Mouse (Mus musculus): Measurements from ENCODE around the gene Gm13090. TPM values are rescaled to one million over a fixed set of nuclear protein-coding genes. Genes with fewer than 3 reads are reported as not detected.
A peak's percentile ranks its signal among the peaks of the same experiment; 100 is the strongest.

The Gm13090 gene
- total RNA-seq, 1 experiment from 2014 or later = not detected

DNA sequence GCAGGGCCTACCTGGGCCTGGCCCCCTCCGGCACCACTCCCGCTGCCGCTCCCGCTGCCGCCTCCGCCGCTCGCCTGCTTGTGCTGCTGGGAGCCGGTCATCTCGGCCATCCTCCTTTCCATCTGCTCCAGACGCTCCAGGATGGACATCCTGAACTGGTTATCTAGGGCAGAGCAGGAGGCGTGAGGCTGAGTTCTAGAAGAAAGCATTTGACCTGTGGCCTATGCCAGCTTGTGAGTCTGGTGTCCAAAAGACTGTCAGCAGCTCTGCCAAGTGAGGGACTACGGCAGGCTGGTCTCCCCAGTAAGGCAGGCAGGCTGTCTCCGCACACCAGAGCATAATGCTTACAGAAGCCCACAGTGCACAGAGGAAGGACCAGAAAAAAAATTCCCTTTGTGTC is 551 bp upstream of the Gm13090 start:
- no peak for ATAC-seq (ENCODE audit: extremely low read depth, insufficient number of reproducible peaks, low FRiP score, poor library complexity, severe bottlenecking)

DNA sequence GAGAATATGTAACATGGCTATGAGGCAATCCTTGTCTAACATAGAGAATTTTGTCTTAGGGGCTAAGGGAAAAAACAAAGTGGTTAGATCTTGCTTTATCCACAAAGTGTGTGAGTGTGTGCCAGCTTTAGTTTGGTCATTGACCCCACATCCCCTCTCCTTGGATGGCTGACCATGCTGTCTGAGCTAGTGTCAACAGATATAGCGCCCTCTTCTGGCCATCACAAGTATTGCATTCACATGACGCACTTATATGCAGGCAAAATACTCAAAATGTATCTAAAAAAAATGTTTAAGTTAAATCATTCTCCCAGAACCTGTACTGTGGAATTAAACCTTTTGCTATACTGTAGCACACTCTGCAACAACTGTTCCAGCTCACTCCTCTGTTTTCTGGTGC is 5.8 kb downstream of the Gm13090 start:
- ATAC-seq (ENCODE audit: extremely low read depth, insufficient number of reproducible peaks, low FRiP score, poor library complexity, severe bottlenecking) = no peak

DNA sequence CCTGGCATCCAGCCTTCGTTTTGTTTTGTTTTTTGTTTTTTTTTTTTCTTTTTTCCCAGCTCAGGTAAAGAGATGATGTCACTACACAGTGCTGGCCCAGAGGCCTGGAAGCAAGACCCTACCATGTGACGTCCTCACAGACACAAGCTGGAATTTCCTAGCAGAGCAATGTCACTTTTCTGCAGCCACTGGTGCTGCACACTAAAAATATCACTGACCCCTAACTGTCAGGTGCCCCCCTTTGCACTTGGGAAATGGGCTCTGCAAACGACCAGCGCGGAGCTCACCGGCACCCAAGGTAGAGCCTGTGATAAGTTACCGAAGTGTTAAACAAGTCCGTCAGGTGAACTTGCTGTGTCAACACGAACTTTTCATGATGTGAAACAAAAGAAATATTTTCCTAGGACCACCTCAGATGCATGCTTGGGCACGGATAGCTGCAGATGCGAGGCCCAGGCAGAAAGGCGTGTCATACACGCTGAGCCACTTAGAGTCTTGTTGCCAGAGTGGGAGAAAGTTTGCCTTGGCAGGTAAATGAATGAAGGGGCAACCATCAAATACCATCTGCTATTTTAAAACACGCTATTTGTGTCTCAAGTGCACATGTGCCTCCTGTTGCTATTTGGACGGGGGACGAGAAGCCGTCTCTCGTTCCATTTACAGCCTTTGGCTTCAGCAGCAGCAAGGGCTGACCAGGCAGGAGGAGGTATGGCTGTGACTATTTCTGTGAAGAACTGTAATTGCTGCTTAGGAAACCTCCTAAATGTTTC is 7.1 kb downstream of the Gm13090 start:
- no peak for ATAC-seq (ENCODE audit: extremely low read depth, insufficient number of reproducible peaks, low FRiP score, poor library complexity, severe bottlenecking)

DNA sequence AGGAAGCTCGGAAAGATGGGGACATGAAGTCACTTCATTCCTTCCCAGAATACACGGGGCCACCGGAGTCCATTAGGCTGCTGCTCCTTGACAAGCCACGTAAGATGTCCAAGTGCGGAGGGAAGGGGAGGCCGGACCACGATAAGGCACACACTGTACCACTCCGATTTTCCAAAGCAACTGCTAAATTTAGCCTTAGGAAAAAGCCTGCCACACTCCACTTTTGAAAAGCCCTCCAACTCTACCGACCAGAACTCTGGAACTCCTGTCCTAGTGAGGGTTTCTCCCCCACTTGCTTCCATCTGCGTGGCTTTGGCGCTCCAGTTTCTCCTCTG is 7.7 kb downstream of the Gm13090 start:
- no peak for ATAC-seq (ENCODE audit: extremely low read depth, insufficient number of reproducible peaks, low FRiP score, poor library complexity, severe bottlenecking)

DNA sequence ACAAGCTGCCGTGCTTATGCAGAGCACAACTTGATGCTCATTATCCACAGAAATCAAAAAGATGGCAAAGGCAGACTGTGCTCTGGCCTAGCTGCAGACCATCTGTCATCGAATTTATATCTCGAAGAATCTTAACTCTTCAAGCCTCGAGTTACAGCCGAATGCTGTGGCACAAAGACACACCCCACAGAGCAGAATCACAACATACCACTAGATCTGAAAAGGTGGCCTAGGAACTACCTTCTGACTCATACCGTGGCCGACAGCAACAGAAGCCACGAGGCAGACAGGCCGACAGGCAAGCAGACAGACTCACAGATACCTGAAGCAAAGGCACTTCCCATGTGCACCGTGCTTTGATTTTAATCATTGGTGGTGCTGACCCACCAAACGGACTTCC is 14.3 kb downstream of the Gm13090 start:
- ATAC-seq (ENCODE audit: extremely low read depth, insufficient number of reproducible peaks, low FRiP score, poor library complexity, severe bottlenecking) = no peak

GRCm38 (mm10) chr4:151104147-151104546 is 14.8 kb downstream of the Gm13090 start:
- ATAC-seq (ENCODE audit: extremely low read depth, insufficient number of reproducible peaks, low FRiP score, poor library complexity, severe bottlenecking) = no peak

DNA sequence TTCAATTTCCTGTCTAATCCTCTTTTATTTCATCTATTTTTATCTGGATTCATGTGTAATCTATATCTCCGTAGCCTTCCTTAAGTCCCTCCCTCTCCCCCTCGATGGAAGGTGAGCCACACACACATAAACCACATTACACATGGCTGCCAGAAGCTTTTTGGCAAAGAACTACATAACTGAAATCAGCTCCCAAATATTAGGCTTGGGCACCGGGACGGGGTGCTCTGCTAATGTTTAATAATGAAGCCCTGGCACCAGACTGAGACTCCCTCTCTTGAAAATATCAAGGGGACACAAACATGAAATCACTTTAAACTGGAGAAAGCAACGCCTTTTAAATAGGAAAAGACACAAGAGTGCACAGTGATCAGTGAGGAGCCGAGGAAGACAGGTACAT is 16.5 kb downstream of the Gm13090 start:
- no peak for ATAC-seq (ENCODE audit: extremely low read depth, insufficient number of reproducible peaks, low FRiP score, poor library complexity, severe bottlenecking)

DNA sequence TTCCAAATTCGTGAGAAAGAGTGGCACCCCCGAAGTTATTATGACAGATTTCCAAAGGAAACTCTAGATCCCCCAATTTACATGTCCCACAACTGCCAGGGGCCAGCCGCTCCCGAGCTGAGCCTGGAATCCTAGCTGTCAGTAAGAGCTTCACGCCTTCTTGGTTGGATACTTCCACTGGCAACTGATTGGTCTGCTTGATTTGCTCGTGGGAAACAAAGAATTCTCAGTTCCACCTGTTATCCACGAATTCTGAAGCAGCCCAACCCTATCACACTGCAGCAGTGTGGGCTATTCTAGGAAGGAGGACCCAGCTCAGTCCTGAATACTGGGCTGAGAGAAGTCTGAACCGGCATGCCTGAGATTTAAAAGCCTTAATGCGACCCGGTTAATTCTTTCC is 17.1 kb downstream of the Gm13090 start:
- no peak for ATAC-seq (ENCODE audit: extremely low read depth, insufficient number of reproducible peaks, low FRiP score, poor library complexity, severe bottlenecking)

- no peak for ATAC-seq (ENCODE audit: extremely low read depth, insufficient number of reproducible peaks, low FRiP score, poor library complexity, severe bottlenecking)
These were observed 18.0 kb downstream of the Gm13090 start for GRCm38 (mm10) chr4:151107131-151108001.

GRCm38 (mm10) chr4:151108028-151108771 is 18.8 kb downstream of the Gm13090 start:
- ATAC-seq (ENCODE audit: extremely low read depth, insufficient number of reproducible peaks, low FRiP score, poor library complexity, severe bottlenecking) = peak; percentile 57

GRCm38 (mm10) chr4:151108834-151109241 is 19.5 kb downstream of the Gm13090 start:
- no peak for ATAC-seq (ENCODE audit: extremely low read depth, insufficient number of reproducible peaks, low FRiP score, poor library complexity, severe bottlenecking)

DNA sequence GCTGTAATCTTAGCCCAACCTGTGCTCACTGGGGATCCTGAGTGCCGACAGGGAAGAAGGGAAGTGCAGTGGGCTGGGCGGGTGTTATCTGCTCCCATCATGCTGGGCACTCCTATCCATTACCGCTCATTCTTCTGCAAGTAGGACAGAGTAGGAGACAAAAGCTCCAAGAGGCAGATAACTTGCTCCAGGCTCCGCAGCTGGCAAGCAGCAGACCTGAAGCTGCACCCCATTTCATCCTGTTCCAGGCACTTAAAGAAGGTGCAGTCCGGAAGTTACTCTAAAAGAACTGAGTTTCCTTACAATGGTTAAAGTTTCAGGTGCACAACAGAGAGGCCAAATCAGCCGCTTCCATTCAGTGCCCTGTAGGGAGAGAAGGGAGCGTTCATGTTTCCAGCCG is 21.9 kb downstream of the Gm13090 start:
- no peak for ATAC-seq (ENCODE audit: extremely low read depth, insufficient number of reproducible peaks, low FRiP score, poor library complexity, severe bottlenecking)

DNA sequence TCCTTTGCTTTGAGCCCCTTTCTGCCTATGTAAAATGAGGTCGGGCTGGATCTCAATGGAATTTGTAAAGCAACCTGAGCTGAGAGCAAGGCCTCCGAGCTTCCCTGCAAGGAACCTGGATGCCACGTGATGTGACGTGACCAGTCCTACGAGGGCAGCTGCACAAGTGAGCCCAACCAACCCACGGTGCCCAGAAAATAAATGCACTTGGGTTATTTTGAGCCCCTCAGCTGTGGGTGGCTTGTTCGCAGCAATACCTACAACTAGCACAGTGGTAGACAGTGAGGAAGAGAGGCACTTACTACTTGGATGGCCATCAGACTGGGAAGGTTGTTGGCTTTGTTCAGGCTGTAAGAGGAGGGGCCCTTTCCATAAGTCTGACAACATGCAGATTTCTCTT is 25.2 kb downstream of the Gm13090 start:
- no peak for ATAC-seq (ENCODE audit: extremely low read depth, insufficient number of reproducible peaks, low FRiP score, poor library complexity, severe bottlenecking)

DNA sequence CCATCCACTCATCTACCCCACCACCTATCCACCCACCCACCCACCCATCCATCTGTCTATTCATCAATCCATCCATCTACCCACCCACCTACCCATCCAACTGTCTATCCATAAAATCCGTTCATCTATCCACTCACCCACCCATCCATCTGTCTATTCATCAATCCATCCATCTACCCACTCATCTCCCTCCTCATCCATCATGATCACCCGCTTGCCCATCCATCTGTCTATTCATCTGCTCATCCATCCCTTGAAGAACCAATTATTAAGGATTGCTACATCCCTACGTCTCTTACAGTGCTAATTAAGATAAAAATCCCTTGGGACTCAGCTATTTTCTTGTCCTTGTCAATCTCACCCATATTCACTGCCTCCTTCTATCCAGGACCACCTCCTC is 29.5 kb downstream of the Gm13090 start:
- no peak for ATAC-seq (ENCODE audit: extremely low read depth, insufficient number of reproducible peaks, low FRiP score, poor library complexity, severe bottlenecking)

GRCm38 (mm10) chr4:151127636-151128548 is 38.5 kb downstream of the Gm13090 start:
- ATAC-seq (ENCODE audit: extremely low read depth, insufficient number of reproducible peaks, low FRiP score, poor library complexity, severe bottlenecking) = no peak

- ATAC-seq (ENCODE audit: extremely low read depth, insufficient number of reproducible peaks, low FRiP score, poor library complexity, severe bottlenecking) = no peak
These were observed 39.5 kb downstream of the Gm13090 start for GRCm38 (mm10) chr4:151128641-151129541.

DNA sequence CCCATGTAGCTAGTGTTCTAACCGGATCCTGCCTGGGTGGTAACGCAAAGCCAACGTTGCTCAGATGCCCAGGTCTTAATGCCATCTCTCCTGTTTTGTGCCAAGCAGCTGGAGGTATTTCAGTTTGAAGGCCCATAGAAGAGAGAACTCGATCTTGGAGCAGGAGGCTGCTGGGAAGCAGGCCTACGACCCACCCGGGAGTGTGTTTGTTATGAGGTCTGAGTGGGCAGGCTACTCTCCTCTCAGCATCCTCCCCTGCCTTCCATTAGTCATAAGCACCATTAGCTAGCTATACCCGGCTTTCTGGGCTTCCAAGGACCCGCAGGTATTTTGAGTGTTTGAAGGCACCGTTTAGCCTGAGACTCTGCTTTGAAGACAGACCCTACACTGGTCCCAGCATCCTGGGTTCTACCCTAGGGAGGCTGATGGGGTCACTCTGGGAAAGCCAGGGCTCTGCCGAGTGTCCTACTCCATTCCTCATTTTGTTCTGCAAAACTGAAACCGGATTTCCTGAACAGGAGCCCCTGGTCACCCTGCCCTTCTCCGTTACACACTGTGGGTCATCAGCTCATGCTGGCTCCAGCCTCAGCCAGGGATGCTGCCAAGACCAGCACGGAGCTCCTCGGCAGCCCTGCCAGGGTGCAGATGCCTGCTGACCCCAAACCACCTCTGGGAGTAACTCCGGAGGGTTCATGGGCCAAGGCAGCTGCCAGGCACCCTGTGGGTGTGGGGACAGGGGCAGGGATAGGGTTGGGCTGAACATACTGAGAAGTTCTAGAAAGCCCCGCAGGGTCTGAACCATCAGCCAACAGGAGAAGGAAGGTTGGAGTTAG is 40.6 kb downstream of the Gm13090 start:
- no peak for ATAC-seq (ENCODE audit: extremely low read depth, insufficient number of reproducible peaks, low FRiP score, poor library complexity, severe bottlenecking)

Measured in neutrophil, adult 5-6 weeks (primary cell).